Mouse (Mus musculus): ENCODE measurements at regions not wholly inside any gene's neighbourhood (a gene's known extent, or its start where the extent isn't known, plus 50 kb on each side); places are given as distances from the start of the nearest gene placed in this dataset.

- TF ChIP-seq POLR2A (IDR thresholded peaks at IDR 0.05; ENCODE audit: extremely low read depth, insufficient read depth, low read length) (no peak), CTCF (IDR thresholded peaks at IDR 0.05; ENCODE audit: low read depth, low read length) (no peak)
Measured at GRCm38 (mm10) chr14:72848271-72848955, 138.6 kb upstream of the Fndc3a start.
